Mouse (Mus musculus): ENCODE data around the gene Fdxr. TPM values are rescaled to one million over a fixed set of nuclear protein-coding genes. Genes with fewer than 3 reads are reported as not detected.

Fdxr gene
- polyA plus RNA-seq, 1 experiment from 2014 or later: 10.5 TPM

DNA sequence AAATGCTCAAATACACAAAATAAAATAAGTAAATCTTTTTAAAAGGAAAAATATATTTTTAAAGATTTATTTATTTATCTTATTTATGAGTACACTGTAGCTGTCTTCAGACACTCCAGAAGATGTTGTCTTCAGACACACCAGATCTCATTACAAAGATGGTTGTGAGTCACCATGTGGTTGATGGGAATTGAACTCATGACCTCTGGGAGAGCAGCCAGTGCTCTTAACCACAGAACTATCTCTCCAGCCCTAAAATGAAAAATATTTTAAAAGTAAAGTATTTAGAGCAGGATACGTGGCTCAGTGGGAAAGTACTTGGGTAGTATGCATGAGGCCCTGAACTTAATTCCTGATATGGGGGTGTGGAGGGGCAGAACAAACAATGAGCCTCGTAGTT is 24.5 kb upstream of the Fdxr start:
- no peak overlapping the region for H3K27ac ChIP-seq
- H3K9me3 ChIP-seq (replicated peaks): no peaks in the 10 kb centered on the region
- peaks cover 26% of the 10 kb centered on the region for H3K27me3 ChIP-seq
- H3K4me3 ChIP-seq: no peak overlapping the region
- H3K4me1 ChIP-seq (replicated peaks): peaks cover 14% of the 10 kb centered on the region
- ATAC-seq (replicated peaks; ENCODE audit: insufficient number of reproducible peaks, insufficient read depth, low FRiP score, low read depth): no peak
- no peak overlapping the region for H3K4me2 ChIP-seq
- WGBS: 84% methylated on average over 2 of the region's 2 CpGs
- no peaks in the 10 kb centered on the region for H3K36me3 ChIP-seq
- H3K9ac ChIP-seq: no peak overlapping the region

DNA sequence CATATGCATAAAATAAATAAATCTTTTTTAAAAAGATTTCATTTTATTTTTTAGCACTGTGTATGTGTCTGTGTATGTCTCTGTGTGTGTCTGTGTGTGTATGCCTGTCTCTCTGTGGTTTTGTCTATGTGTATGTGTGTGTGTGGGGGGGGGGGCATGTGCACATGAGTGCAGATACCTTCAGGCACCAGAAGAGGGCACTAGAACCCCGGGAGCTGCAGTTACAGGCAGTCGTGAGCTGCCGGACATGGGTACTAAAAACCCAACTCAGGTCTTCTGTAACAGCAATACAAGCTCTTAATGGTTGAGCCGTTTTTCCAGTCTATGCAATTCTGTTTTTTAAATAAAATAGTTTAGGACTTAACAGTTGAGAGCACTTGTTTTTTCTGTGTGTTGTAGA is 23.9 kb upstream of the Fdxr start:
- no peaks in the 10 kb centered on the region for H3K36me3 ChIP-seq

DNA sequence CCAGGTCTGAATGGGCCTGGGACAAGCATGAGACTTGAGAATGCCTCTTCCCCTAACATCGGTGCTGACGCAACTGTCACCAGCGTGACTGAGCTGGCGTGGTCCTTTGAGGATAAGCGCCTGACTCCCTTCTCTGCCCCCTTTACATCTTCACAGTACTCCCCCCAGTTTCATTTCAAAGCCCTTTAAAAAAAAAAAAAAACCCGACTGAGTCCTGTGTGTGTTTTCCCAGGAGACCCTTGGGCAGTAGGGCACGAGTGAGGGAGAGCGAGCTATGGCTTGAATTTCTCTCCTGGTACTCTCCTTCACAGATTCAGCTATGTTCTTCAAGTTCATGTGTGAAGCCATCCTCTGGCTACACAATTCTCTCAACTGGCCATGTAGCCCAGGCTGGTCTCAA is 21.3 kb upstream of the Fdxr start:
- H3K4me3 ChIP-seq: no peak overlapping the region
- no peaks in the 10 kb centered on the region for H3K9me3 ChIP-seq (replicated peaks)
- no peaks in the 10 kb centered on the region for H3K36me3 ChIP-seq
- no peak overlapping the region for H3K9ac ChIP-seq
- 60% methylated on average over 8 of the region's 8 CpGs for WGBS
- peak overlapping the region; percentile 87; the same call in 1 of the 2 replicates for H3K4me2 ChIP-seq
- H3K27me3 ChIP-seq: peaks cover 28% of the 10 kb centered on the region
- no peak overlapping the region for H3K27ac ChIP-seq
- ATAC-seq (replicated peaks; ENCODE audit: insufficient number of reproducible peaks, insufficient read depth, low FRiP score, low read depth): no peak
- peaks cover 11% of the 10 kb centered on the region for H3K4me1 ChIP-seq (replicated peaks)

More for the DNA sequence above, 23.9 kb upstream of the Fdxr start:
- Histone ChIP-seq H3K9ac (no peak overlapping the region), H3K4me3 (no peak overlapping the region), H3K27me3 (peaks cover 28% of the 10 kb centered on the region), H3K27ac (no peak overlapping the region), H3K4me1 (replicated peaks) (peaks cover 11% of the 10 kb centered on the region), H3K9me3 (replicated peaks) (no peaks in the 10 kb centered on the region), H3K4me2 (no peak overlapping the region)
- 67% methylated on average over 4 of the region's 4 CpGs for WGBS
- no peak for ATAC-seq (replicated peaks; ENCODE audit: insufficient number of reproducible peaks, insufficient read depth, low FRiP score, low read depth)

DNA sequence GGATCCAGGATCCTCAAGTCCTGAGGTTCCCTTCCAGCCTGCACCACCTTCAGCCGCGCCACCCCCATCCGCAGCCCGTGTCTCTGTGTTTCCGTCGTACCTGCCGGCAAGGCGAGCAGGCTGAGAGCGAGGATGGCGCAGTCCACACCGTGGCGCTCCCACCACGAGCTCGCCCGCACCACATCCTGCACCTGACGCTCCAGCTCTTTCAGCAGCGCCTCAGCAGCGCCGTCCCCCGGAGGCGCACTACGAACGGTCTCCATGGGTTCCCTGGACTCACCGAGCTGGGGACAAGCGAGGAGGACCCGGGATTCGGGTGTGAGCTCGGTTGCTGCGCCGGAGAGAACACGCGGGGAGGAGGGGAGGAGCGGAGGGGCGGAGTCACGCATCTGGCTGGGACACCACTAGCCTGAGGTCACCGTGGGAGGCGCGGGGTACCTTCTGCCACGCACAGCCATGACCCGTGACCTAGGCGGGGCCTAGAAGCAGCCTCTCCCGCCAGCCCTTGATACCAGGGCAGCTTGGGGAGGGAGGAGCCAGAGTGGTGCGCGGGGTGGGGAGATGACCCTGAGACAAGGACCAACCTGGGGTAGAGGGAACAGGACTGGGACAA is 20.5 kb upstream of the Fdxr start, which contains the start of gene Fads6:
TSS of gene Fads6 (minus strand) at position 450 of the 613 bp plus-strand sequence.
- Histone ChIP-seq H3K9me3 (replicated peaks) (no peaks in the 10 kb centered on the region), H3K27ac (no peak within 1 kb of the TSS), H3K27me3 (peaks cover 28% of the 10 kb centered on the region), H3K4me3 (peak within 1 kb of the TSS; percentile 55), H3K4me2 (peak within 1 kb of the TSS; percentile 87), H3K9ac (peak within 1 kb of the TSS; percentile 37), H3K36me3 (no peaks in the 10 kb centered on the region), H3K4me1 (replicated peaks) (peaks cover 16% of the 10 kb centered on the region)
- 1% methylated on average over 44 of the region's 44 CpGs for WGBS
- ATAC-seq (replicated peaks; ENCODE audit: insufficient number of reproducible peaks, insufficient read depth, low FRiP score, low read depth): peak; percentile 49

DNA sequence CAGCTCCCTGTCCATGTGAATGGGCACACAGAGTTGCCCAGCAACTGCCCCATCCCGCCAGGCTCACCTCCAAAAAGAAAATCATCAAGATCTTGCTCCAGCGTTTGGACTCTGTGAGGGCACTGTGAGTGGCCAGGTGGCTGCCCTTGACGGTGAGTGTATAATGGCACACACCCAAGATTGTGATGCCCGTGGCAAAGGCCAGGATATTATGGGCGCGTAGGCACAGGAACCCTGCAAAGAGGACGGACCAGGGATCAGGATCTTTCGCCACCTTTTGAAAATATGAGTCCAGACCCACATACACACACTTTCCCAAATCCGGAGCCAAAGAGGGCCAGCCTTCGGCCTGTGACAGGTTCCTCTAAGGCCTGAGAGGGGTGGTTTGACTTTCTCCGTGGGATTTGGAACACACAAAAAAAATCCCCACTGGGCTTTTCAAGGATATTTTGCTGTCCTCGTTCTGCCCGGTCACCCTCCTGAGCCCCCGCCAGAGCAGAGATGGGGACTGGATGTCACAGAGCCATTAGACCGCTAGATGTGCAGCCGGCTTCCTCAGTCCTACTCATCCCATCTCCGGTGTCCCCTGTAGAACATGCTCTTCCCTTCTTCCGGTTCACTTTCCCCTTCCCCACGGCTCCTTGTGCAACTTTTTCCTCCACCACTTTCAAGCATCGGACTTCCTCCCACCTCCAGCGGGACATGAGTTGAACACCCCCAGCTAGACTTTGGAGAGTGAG is 19.8 kb upstream of the Fdxr start:
- Histone ChIP-seq H3K9ac (peak overlapping the region; percentile 37; the same call in 1 of the 2 replicates), H3K4me2 (peak overlapping the region; percentile 87), H3K36me3 (no peaks in the 10 kb centered on the region), H3K27ac (no peak overlapping the region), H3K27me3 (peaks cover 28% of the 10 kb centered on the region), H3K9me3 (replicated peaks) (no peaks in the 10 kb centered on the region), H3K4me3 (peak overlapping the region; percentile 55), H3K4me1 (replicated peaks) (peaks cover 18% of the 10 kb centered on the region)
- no peak for ATAC-seq (replicated peaks; ENCODE audit: insufficient number of reproducible peaks, insufficient read depth, low FRiP score, low read depth)
- WGBS: 51% methylated on average over 21 of the region's 21 CpGs

DNA sequence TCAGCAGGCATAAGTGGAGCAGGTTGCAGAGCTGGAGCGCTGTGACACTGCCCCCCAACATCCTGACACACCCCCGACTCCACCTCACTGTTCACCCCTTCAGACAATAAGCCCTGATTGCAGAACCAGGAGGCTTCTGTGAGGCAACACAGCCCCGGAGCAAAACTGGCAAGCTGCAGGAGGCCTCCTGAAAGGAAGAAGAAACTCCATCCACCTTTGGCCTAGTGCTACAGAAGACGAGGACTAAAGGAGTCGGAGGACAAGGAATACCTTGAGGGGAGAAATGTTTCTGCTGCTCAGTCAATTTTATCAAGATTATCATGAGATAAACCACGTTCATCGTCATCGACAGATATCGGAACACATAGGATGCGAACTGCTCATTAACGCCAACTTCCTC is 19.1 kb upstream of the Fdxr start:
- no peak for ATAC-seq (replicated peaks; ENCODE audit: insufficient number of reproducible peaks, insufficient read depth, low FRiP score, low read depth)
- Histone ChIP-seq H3K27me3 (peaks cover 28% of the 10 kb centered on the region), H3K4me3 (no peak overlapping the region), H3K9ac (no peak overlapping the region), H3K4me2 (no peak overlapping the region), H3K36me3 (no peaks in the 10 kb centered on the region), H3K4me1 (replicated peaks) (peaks cover 20% of the 10 kb centered on the region), H3K27ac (no peak overlapping the region), H3K9me3 (replicated peaks) (no peaks in the 10 kb centered on the region)
- WGBS: 87% methylated on average over 11 of the region's 11 CpGs

DNA sequence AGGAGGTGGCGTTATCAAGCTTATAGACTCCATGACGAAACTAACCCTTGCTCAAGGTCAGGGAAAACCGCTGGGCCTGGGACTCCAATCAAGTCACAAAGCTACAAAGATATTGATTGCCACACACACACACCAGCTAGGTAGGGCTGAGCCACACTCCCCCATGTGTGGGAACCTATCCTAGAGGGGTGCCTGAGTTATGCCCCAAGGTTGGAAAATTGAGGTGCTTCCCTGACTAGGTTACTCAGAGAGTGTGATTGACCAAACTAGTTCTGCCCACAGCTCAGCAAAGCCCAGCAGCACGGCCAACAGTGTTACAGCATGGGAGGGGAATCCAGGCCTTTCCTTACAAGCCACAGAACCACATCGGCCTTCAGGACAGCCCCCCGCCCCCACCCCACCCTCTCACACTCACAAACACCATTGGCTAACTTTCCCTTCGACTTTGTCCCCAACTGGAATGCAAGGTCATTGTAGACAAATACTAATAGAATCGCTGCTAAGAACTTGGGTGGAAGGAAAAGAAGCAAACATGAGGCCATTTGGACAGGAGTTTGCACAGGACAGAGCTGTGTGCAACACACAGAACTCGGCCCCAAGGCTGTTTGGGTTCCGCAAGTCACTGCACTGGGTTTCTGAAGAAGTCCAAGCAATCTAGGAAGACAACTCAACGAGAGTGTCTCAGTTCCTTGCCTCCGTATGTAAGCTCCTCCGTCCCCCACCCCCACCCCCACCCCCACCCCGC is 16.0 kb upstream of the Fdxr start:
- H3K4me2 ChIP-seq: no peak overlapping the region
- H3K9ac ChIP-seq: no peak overlapping the region
- no peaks in the 10 kb centered on the region for H3K9me3 ChIP-seq (replicated peaks)
- H3K4me3 ChIP-seq: no peak overlapping the region
- H3K4me1 ChIP-seq (replicated peaks): peaks cover 28% of the 10 kb centered on the region
- no peak overlapping the region for H3K27ac ChIP-seq
- H3K27me3 ChIP-seq: peaks cover 16% of the 10 kb centered on the region
- ATAC-seq (replicated peaks; ENCODE audit: insufficient number of reproducible peaks, insufficient read depth, low FRiP score, low read depth): no peak
- 49% methylated on average over 14 of the region's 14 CpGs for WGBS
- no peaks in the 10 kb centered on the region for H3K36me3 ChIP-seq

DNA sequence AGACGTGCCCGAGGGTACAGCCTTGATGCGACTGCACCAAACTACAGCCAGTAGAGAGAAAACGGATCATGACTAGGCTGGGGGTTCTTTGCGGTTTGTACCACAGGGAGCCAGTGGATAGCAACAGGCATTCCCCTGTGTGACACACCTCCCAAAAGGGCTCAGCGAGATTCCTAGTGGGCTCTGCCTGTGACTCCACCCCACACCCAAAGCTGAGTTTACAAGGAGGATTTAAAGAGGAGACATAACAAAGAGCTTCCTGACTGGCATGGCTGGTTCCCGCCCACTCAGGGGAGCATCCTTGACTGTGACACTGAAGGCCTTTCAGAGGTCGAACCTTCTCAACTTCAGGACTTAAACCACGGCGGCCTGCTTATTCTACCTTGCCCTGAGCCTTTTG is 14.7 kb upstream of the Fdxr start:
- Histone ChIP-seq H3K9ac (no peak overlapping the region), H3K36me3 (no peaks in the 10 kb centered on the region), H3K4me1 (replicated peaks) (peaks cover 17% of the 10 kb centered on the region), H3K9me3 (replicated peaks) (no peaks in the 10 kb centered on the region), H3K4me2 (no peak overlapping the region), H3K4me3 (no peak overlapping the region), H3K27ac (0 out of 2 replicates have a peak overlapping the region, but pooled peaks have one; percentile 13), H3K27me3 (peaks cover 3% of the 10 kb centered on the region)
- ATAC-seq (replicated peaks; ENCODE audit: insufficient number of reproducible peaks, insufficient read depth, low FRiP score, low read depth): no peak
- WGBS: 77% methylated on average over 10 of the region's 10 CpGs

DNA sequence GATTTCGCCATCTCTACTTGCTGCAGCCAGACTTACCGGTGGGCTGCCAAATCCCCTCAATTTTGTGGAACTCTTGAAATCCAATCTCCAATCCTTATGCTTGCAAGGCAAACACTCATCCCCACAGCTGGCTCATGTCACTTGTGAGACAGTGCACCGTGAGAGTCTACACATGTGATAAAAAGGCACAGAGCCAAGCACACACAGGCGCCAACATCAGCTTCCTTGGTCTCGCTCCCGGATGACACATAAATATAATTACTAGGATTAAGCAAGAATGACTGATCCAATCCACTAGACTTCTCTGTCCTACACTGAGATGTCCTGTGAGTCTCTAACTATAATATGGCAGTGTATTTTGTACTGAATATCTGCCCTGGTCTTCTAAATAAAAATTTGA is 14.1 kb upstream of the Fdxr start:
- H3K4me2 ChIP-seq: no peak overlapping the region
- no peaks in the 10 kb centered on the region for H3K36me3 ChIP-seq
- 37% methylated on average over 6 of the region's 6 CpGs for WGBS
- H3K9ac ChIP-seq: no peak overlapping the region
- no peak overlapping the region for H3K4me3 ChIP-seq
- peak; percentile 48; the same call in 1 of the 2 replicates for ATAC-seq (replicated peaks; ENCODE audit: insufficient number of reproducible peaks, insufficient read depth, low FRiP score, low read depth)
- H3K27me3 ChIP-seq: no peaks in the 10 kb centered on the region
- H3K27ac ChIP-seq: peak overlapping the region; percentile 53
- no peaks in the 10 kb centered on the region for H3K9me3 ChIP-seq (replicated peaks)
- peaks cover 17% of the 10 kb centered on the region for H3K4me1 ChIP-seq (replicated peaks)

DNA sequence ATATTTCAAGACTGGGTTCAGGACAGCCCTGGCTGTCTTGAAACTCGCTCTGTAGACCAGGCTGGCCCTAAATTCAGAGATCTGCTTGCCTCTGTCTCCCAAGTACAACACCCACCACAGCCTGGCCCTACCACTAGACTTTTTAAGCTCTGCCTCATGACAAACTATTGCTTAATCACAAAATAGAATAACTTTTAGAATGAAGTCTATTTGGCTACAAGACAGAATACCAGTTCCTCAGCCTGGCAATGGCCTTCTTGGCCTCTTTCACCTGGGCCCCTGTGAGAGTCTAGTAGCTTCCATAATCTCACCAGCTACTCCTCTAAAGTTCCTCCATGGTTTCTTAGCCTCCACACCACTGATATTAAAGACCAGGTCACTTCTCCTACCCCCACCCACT is 13.5 kb upstream of the Fdxr start:
- ATAC-seq (replicated peaks; ENCODE audit: insufficient number of reproducible peaks, insufficient read depth, low FRiP score, low read depth): no peak
- H3K27ac ChIP-seq: peak overlapping the region; percentile 53
- WGBS: 89% methylated on average over 1 of the region's 1 CpGs
- H3K4me3 ChIP-seq: no peak overlapping the region
- peaks cover 20% of the 10 kb centered on the region for H3K4me1 ChIP-seq (replicated peaks)
- H3K9me3 ChIP-seq (replicated peaks): no peaks in the 10 kb centered on the region
- no peak overlapping the region for H3K9ac ChIP-seq
- no peaks in the 10 kb centered on the region for H3K27me3 ChIP-seq
- H3K36me3 ChIP-seq: no peaks in the 10 kb centered on the region
- no peak overlapping the region for H3K4me2 ChIP-seq

DNA sequence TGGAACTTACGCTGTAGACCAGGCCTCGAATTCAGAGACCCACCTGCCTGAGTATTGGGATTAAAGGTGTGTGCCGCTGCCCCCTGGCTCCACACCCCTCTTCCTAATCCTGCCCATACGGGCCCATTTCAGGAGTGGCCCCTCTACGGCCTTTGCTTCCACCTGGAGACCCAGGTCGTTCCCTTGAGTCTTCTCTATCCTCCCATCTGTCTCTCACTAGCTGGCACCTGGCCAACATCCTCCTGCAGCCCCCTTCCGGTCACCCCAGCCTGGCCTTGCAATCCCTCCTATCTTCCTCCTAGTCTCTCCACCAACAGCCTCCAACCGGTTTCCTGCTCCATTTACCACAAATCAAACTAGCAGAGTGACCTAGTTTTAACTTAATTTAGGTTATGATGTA is 13.0 kb upstream of the Fdxr start:
- Histone ChIP-seq H3K36me3 (no peaks in the 10 kb centered on the region), H3K9me3 (replicated peaks) (no peaks in the 10 kb centered on the region), H3K4me1 (replicated peaks) (peaks cover 20% of the 10 kb centered on the region), H3K9ac (no peak overlapping the region), H3K27ac (0 out of 2 replicates have a peak overlapping the region, but pooled peaks have one; percentile 53), H3K27me3 (no peaks in the 10 kb centered on the region), H3K4me3 (no peak overlapping the region), H3K4me2 (no peak overlapping the region)
- 72% methylated on average over 8 of the region's 8 CpGs for WGBS
- no peak for ATAC-seq (replicated peaks; ENCODE audit: insufficient number of reproducible peaks, insufficient read depth, low FRiP score, low read depth)
